Mouse (Mus musculus) liver, embryonic 13.5 days (tissue): ENCODE measurements around the gene Eml6. TPM values are rescaled to one million over a fixed set of nuclear protein-coding genes. Genes with fewer than 3 reads are reported as not detected.
"Not testable (repeated sequence)": the region's sequence is repeated elsewhere in the genome, so short reads cannot be mapped to it uniquely, and the experiment has no call there.

Source experiments
- ATAC-seq: fragments of 200-750 bp; cut with Nextera tagmentation; 2 replicates; pipeline ENCODE4 v1.8.0; 2017; ENCODE audit warnings: low read depth, mild to moderate bottlenecking, moderate number of reproducible peaks, moderate library complexity
- DNase-seq: peaks from one replicate; pipeline ENCODE4 v3.0.0; 2022
- H3K27ac ChIP-seq: fragments of 300-500 bp; sonication (generic); 2 replicates; pipeline ENCODE4 v1.5.1; 2015; ENCODE audit warnings: moderate library complexity, mild to moderate bottlenecking, inconsistent platforms
- H3K27me3 ChIP-seq: fragments of 300-500 bp; sonication (generic); 2 replicates; pipeline ENCODE4 v1.6.1; 2015; ENCODE audit warnings: mild to moderate bottlenecking, inconsistent platforms
- H3K36me3 ChIP-seq: fragments of 300-500 bp; sonication (generic); 2 replicates; pipeline ENCODE4 v1.6.1; 2015; ENCODE audit warnings: mild to moderate bottlenecking, inconsistent platforms
- H3K4me1 ChIP-seq: fragments of 300-500 bp; sonication (generic); replicated peaks from 2 replicates; pipeline ENCODE4 v1.6.1; 2015; ENCODE audit warnings: inconsistent platforms
- H3K4me2 ChIP-seq: fragments of 300-500 bp; sonication (generic); 2 replicates; pipeline ENCODE4 v1.6.1; 2015; ENCODE audit warnings: inconsistent platforms, mild to moderate bottlenecking, moderate library complexity
- H3K4me3 ChIP-seq: fragments of 300-500 bp; sonication (generic); replicated peaks from 2 replicates; pipeline ENCODE4 v1.5.1; 2015; ENCODE audit warnings: mild to moderate bottlenecking, inconsistent platforms
- H3K9ac ChIP-seq: fragments of 300-500 bp; sonication (generic); 2 replicates; pipeline ENCODE4 v1.6.1; 2015; ENCODE audit warnings: mild to moderate bottlenecking, inconsistent platforms
- H3K9me3 ChIP-seq: fragments of 300-500 bp; sonication (generic); replicated peaks from 2 replicates; pipeline ENCODE4 v1.6.1; 2016; ENCODE audit warnings: inconsistent platforms
- WGBS: fragments of 180-500 bp; shearing (Covaris S2); methylation state at CpG from one replicate; pipeline ENCODE4 v1.1.7; 2015; ENCODE audit not compliant: insufficient replicate concordance; 5-methylcytosine and 5-hydroxymethylcytosine counted together
- polyA plus RNA-seq: library from polyadenylated mRNA; unstranded; fragments of >200 nt; fragmentation: Nextera tagmentation; extraction: Ambion mirVana; gene quantifications from 2 replicates; pipeline ENCODE4 v1.2.1, GENCODE M21; 2015

Eml6 gene
- polyA plus RNA-seq, 1 experiment from 2014 or later: 0.17 TPM

DNA sequence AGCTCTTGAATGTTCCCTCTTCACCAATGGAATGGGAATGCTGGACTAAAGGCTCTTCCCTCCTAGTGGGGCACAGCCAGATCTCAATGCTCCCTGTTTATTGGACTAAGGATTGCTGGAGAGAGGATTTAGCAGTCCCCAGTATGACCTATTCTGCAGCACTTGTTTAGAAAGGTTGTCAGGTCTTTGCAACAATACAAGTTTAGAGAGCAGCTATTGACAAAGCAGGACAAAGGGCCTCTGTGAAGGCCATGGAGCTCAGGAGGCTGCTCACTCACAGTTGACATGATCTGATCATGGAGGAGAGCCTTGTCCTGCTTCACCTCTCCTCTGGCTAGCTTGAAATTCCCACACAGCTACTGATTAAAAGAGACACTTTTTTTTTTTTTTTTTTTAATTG, 257.3 kb downstream of the Eml6 start:
- Histone ChIP-seq H3K4me2 (no peak overlapping the region), H3K9ac (no peak overlapping the region), H3K9me3 (no peaks in the 10 kb centered on the region), H3K4me3 (no peak overlapping the region), H3K36me3 (no peaks in the 10 kb centered on the region), H3K27me3 (no peaks in the 10 kb centered on the region), H3K4me1 (no peaks in the 10 kb centered on the region), H3K27ac (no peak overlapping the region)
- no peak for ATAC-seq
- DNase-seq: no peak

DNA sequence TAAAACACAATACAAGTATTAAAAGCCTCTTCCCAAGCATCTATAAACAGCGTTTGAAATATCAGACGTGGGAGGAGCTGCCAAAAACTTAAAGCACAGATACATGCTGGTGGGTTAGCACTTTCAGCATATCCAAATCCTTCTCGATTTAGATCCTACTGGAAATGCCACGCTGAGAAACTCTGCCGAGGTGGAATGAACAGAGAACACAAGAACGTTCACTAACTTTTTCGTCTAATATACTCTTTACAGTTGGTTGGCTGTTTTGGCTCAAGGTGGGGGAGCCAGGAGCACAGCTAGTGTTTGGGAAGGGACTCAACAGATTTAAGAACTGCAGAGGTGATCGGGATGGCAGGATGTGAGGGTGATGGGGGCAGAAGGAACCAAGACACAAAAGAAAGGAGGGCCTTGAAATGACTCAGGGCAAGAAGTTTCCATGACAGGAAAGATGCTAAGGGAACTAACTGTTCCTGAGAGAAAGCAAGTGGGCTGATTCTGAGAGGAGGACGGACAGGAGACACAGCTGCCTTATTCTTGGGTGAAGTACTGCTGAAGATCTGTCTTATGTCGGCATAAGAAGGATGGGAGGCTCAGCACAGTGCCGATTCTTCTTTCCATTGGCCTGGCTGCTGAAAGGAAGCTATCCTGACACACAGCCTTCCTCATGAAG, 259.4 kb downstream of the Eml6 start:
- H3K4me2 ChIP-seq: no peak overlapping the region
- no peaks in the 10 kb centered on the region for H3K27me3 ChIP-seq
- no peaks in the 10 kb centered on the region for H3K9me3 ChIP-seq
- H3K4me3 ChIP-seq: no peak overlapping the region
- no peak overlapping the region for H3K9ac ChIP-seq
- DNase-seq (no peak), ATAC-seq (no peak)
- WGBS: 53% methylated on average over 11 of the region's 11 CpGs
- H3K4me1 ChIP-seq: no peaks in the 10 kb centered on the region
- H3K27ac ChIP-seq: no peak overlapping the region
- no peaks in the 10 kb centered on the region for H3K36me3 ChIP-seq

DNA sequence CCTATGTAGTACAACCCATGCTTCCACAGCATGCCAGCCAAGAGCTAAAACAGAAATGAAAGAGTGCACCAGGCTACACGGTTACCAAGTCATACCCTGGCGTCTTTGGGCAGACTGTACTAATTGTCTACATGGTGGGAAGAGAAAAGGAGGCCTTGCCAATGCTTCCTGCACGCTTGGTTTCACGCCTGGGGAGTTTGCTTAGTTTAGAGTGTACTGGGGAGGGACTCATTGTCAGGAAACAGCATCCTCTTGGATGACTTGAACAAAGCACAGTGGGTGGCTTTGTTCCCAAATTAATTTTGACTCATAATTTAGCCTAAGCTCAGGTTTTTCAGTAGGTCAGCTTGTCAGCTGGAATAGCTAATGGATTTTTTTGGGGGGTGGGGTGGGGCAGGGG, 260.8 kb downstream of the Eml6 start:
- H3K9me3 ChIP-seq: no peaks in the 10 kb centered on the region
- DNase-seq: no peak
- no peak for ATAC-seq
- 52% methylated on average over 4 of the region's 4 CpGs for WGBS
- H3K9ac ChIP-seq: no peak overlapping the region
- H3K4me1 ChIP-seq: no peaks in the 10 kb centered on the region
- no peak overlapping the region for H3K27ac ChIP-seq
- no peaks in the 10 kb centered on the region for H3K36me3 ChIP-seq
- H3K27me3 ChIP-seq: no peaks in the 10 kb centered on the region
- no peak overlapping the region for H3K4me2 ChIP-seq
- no peak overlapping the region for H3K4me3 ChIP-seq

DNA sequence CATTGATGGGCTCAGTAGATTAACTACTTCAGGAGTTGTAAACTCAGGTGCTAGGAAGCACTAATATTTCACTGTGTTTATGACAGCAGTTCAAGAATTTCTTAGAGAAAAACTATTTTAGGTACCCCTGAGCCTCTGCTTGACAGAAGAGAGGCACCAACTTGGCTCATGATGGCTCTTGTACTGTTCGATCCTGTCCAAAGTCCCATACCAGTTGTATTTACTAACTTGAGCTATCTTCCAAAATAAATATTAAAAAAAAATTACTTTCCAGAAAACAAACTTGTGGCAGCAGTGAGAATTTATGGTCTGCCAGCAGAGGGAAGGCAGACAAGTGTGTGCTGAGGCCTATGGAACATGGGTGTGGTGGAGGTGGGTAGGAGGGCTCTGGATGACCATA, 263.1 kb downstream of the Eml6 start:
- DNase-seq (no peak), ATAC-seq (no peak)
- WGBS: 78% methylated on average over 1 of the region's 1 CpGs
- H3K4me2 ChIP-seq: no peak overlapping the region
- H3K27ac ChIP-seq: no peak overlapping the region
- H3K9ac ChIP-seq: no peak overlapping the region
- H3K4me3 ChIP-seq: no peak overlapping the region
- no peaks in the 10 kb centered on the region for H3K36me3 ChIP-seq
- no peaks in the 10 kb centered on the region for H3K9me3 ChIP-seq
- H3K4me1 ChIP-seq: no peaks in the 10 kb centered on the region
- H3K27me3 ChIP-seq: no peaks in the 10 kb centered on the region

DNA sequence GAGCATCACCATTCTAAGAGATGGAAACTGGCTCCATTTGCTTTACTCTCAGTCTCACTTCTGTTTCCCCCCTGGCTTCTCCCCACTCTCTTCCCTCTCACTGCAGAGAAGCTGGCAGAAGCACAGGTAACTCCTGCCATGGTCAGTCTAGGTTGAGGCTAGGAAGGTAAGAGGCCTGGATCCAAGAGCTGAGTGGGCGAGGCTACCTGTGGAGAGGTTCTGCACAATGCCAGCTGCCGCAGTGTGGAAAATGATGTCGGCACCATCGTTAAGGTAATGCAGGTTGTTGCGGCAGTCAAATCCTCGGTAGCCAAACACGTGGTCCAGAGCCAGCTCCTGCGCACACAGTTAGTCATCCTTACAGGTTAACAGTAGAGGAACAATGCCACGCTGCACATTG, 264.4 kb downstream of the Eml6 start:
- Histone ChIP-seq H3K4me3 (no peak overlapping the region), H3K4me1 (no peaks in the 10 kb centered on the region), H3K27me3 (no peaks in the 10 kb centered on the region), H3K36me3 (no peaks in the 10 kb centered on the region), H3K27ac (no peak overlapping the region), H3K9me3 (no peaks in the 10 kb centered on the region), H3K9ac (no peak overlapping the region), H3K4me2 (no peak overlapping the region)
- DNase-seq (no peak), ATAC-seq (no peak)
- 81% methylated on average over 9 of the region's 9 CpGs for WGBS

DNA sequence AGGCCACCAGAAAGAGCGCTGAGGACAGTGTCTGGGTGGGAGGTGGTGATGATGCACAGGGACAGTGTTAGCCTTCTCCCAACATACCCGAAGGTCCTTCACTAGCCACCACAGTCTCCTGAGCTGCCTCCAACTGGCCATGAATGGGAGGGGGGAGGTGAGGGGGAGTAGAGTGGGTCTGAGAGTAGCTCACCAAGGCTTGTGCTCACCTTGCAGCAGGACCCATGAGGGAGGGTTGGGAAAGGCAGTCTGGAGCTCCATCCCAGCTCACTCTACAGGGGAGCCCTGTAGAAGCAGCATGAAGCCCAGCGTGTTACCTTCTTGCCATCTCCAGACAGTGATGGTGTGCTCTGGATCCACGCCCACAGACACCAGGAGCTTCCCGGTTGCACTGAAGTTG, 267.2 kb downstream of the Eml6 start:
- H3K4me1 ChIP-seq: no peaks in the 10 kb centered on the region
- WGBS: 78% methylated on average over 5 of the region's 5 CpGs
- no peak overlapping the region for H3K4me3 ChIP-seq
- ATAC-seq: no peak
- no peak overlapping the region for H3K27ac ChIP-seq
- no peaks in the 10 kb centered on the region for H3K27me3 ChIP-seq
- H3K9ac ChIP-seq: no peak overlapping the region
- H3K36me3 ChIP-seq: no peaks in the 10 kb centered on the region
- no peak overlapping the region for H3K4me2 ChIP-seq
- no peaks in the 10 kb centered on the region for H3K9me3 ChIP-seq
- DNase-seq: no peak

DNA sequence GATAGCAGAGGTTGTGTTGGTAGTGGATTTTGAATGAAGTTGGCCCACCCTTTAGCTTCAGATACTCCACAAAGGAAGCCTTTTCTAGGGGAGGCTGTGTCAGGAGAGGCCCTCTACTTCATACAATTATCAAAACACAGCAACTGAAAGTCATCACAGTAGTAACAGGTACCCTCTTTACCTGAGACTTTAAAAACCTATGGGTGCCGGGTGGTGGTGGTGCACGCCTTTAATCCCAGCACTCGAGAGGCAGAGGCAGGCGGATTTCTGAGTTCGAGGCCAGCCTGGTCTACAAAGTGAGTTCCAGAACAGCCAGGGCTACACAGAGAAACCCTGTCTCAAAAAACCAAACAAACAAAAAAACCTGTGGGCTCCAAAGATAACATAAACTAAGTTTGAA, 269.8 kb downstream of the Eml6 start:
- not testable (repeated sequence) for ATAC-seq, H3K4me1 ChIP-seq, H3K36me3 ChIP-seq, H3K4me2 ChIP-seq, DNase-seq, H3K9ac ChIP-seq, H3K4me3 ChIP-seq, H3K9me3 ChIP-seq, H3K27me3 ChIP-seq, H3K27ac ChIP-seq
- 80% methylated on average over 5 of the region's 5 CpGs for WGBS

DNA sequence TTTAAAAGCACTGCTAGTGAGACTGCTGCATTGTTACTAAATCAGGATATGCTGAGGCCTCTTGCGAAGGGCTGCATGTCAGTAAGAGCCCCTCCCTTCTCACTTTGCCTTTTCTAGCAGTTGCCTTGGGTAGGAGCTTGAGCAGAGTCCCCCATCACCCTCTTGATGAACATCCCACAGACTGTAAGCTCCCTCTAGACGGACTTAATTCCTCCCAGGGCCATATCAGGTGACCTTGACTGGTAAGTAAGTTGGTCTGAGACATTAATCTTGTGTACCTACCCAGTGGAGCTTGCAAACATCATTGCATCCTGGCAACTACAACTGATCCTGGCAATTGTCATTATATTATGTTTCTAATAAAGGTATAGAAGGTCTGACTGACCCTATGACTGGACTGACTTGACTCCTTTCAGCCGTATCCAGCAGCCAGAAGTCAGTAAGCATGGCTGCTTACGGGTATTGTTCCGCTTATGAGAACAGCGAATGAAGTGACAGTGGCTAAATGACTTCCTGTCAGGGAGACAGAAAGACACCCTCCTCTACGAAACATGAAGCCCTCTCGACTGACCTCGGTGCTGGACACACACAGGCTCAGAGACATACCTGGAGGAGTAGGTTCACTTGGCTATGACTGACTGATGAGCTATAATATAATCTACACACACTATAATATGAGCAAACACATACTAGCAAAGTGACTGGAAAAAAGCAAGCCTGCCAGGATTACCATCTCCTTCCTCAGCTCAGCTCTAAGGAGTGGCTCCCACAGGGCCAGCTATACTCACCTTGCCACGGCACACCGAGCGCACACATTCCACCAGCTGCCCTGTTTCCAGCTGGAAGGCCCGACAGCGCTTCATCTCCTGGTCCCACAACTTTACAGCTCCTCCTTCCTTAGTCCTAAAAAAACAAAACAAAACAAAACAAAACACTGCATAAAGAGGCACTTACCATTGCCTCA, 273.9 kb downstream of the Eml6 start:
- Histone ChIP-seq H3K9me3 (no peaks in the 10 kb centered on the region), H3K4me3 (no peak overlapping the region), H3K9ac (no peak overlapping the region), H3K4me1 (no peaks in the 10 kb centered on the region), H3K4me2 (no peak overlapping the region), H3K27me3 (no peaks in the 10 kb centered on the region), H3K27ac (no peak overlapping the region), H3K36me3 (no peaks in the 10 kb centered on the region)
- DNase-seq (no peak), ATAC-seq (no peak)
- 79% methylated on average over 14 of the region's 14 CpGs for WGBS

DNA sequence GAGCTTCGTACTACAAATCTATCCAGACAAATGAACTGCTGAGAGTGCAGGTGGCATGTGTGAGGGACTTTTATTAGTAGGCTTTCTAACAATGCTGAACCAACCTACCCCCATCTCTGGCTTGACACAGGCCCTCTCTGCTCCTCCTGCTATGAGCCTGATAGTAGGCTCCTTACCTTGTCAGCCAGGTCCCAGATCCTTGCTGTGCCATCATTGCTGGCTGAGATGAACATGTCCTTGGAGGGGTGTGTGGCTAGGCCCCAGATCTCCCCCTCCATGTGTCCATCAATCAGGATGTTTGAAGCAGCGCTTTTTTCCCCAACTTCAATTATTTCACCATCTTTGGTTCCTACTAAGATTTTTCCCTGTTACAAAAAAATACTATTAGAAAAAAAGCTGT, 274.8 kb downstream of the Eml6 start:
- peaks cover 5% of the 10 kb centered on the region; the same call in 1 of the 2 replicates for H3K36me3 ChIP-seq
- no peak for ATAC-seq

DNA sequence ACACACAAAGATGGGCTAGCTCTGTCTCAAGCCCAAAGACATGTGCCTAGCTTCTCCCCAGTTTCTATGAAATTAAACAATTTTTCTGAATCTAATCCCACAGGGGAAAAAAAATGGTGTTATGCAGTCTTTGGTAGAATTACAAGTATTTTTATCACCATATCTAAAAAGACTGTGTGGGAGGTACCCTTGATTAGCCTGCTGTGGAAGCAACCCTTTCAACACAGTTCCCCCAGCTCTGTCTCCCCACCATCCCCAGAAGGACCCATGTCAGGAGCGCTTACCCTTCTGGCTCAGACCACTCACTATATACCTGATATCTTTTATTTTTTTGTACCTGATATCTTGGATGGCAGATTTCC, 276.4 kb downstream of the Eml6 start:
- WGBS: 83% methylated on average over 1 of the region's 1 CpGs
- Histone ChIP-seq H3K4me1 (no peaks in the 10 kb centered on the region), H3K4me2 (no peak overlapping the region), H3K27me3 (no peaks in the 10 kb centered on the region), H3K9me3 (no peaks in the 10 kb centered on the region), H3K36me3 (peaks cover 5% of the 10 kb centered on the region; the same call in 1 of the 2 replicates), H3K4me3 (no peak overlapping the region), H3K27ac (no peak overlapping the region), H3K9ac (no peak overlapping the region)
- ATAC-seq (no peak), DNase-seq (no peak)

More for the DNA sequence above, 274.8 kb downstream of the Eml6 start:
- Histone ChIP-seq H3K27ac (no peak overlapping the region), H3K27me3 (no peaks in the 10 kb centered on the region), H3K9me3 (no peaks in the 10 kb centered on the region), H3K4me2 (no peak overlapping the region), H3K9ac (no peak overlapping the region), H3K4me3 (no peak overlapping the region), H3K4me1 (no peaks in the 10 kb centered on the region)
- WGBS: 74% methylated on average over 2 of the region's 2 CpGs
- DNase-seq: no peak

DNA sequence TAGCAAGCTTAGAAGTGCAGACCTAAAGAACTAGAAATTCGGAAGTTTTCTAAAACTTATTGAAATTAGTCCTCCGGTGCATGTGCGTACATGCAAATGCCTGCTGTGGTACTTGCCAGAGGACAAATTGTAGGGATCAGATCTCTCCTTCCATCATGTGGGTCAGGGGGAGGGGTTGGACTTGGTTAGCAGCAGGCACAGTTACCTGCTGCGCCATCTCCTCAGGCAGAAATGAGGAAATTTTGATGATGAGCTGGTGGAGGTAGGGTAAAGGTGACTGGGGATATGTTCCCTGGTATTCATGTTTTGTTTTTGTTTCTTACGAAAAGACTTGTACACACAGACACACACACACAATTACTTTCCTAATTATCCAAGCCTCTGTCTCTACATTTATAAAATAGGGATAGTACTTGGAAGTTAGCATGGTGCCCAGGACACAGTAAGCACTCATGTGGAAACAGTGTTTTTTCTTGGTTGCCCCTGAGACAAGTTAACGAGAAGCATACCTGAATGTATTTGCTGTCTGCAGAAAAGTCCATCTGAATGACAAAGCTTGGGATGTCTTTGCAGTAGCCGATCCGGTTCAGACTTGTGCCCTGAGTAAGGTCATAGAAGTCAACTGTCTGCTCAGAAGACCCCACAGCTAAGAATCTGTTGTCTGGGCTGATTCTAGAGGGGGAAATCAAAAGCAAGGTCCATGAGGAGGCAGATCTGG, 276.9 kb downstream of the Eml6 start:
- WGBS: 80% methylated on average over 8 of the region's 8 CpGs

More for the DNA sequence above, 276.9 kb downstream of the Eml6 start:
- Histone ChIP-seq H3K9ac (no peak overlapping the region), H3K4me3 (no peak overlapping the region), H3K4me2 (no peak overlapping the region), H3K27ac (no peak overlapping the region), H3K36me3 (peaks cover 5% of the 10 kb centered on the region; the same call in 1 of the 2 replicates), H3K9me3 (no peaks in the 10 kb centered on the region), H3K27me3 (no peaks in the 10 kb centered on the region), H3K4me1 (no peaks in the 10 kb centered on the region)
- ATAC-seq (no peak), DNase-seq (no peak)
